Mouse (Mus musculus) kidney, postnatal 0 days (tissue): ENCODE data around the gene Coq9. TPM values are rescaled to one million over a fixed set of nuclear protein-coding genes. Genes with fewer than 3 reads are reported as not detected.

ENCODE experiments used
- ATAC-seq: fragments of 200-750 bp; cut with Nextera tagmentation; replicated peaks from 2 replicates; pipeline ENCODE4 v1.8.0; 2017; ENCODE audit warnings: low read depth, moderate number of reproducible peaks, moderate TSS enrichment, moderate library complexity; ENCODE audit not compliant: low FRiP score
- DNase-seq: peaks from one replicate; pipeline ENCODE4 v3.0.0-alpha.2; 2016; ENCODE audit warnings: low spot score
- H3K27ac ChIP-seq: fragments of 300-500 bp; sonication (generic); 2 replicates; pipeline ENCODE4 v1.5.1; 2014; ENCODE audit warnings: mild to moderate bottlenecking
- H3K27me3 ChIP-seq: fragments of 300-500 bp; sonication (generic); 2 replicates; pipeline ENCODE4 v1.6.1; 2014; ENCODE audit warnings: low read length, mixed read lengths; ENCODE audit not compliant: insufficient read depth
- H3K36me3 ChIP-seq: fragments of 300-500 bp; sonication (generic); 2 replicates; pipeline ENCODE4 v1.6.1; 2014; ENCODE audit warnings: low read length, mixed read lengths; ENCODE audit not compliant: insufficient read depth
- H3K4me1 ChIP-seq: fragments of 300-500 bp; sonication (generic); replicated peaks from 2 replicates; pipeline ENCODE4 v1.6.1; 2014; ENCODE audit warnings: antibody characterized with exemption, low read length, mixed read lengths; ENCODE audit not compliant: insufficient read depth
- H3K4me2 ChIP-seq: fragments of 300-500 bp; sonication (generic); 2 replicates; pipeline ENCODE4 v1.6.1; 2014; ENCODE audit warnings: mild to moderate bottlenecking, low read length, moderate library complexity, mixed read lengths
- H3K4me3 ChIP-seq: fragments of 300-500 bp; sonication (generic); replicated peaks from 2 replicates; pipeline ENCODE4 v1.5.1; 2014; ENCODE audit warnings: low read depth, low read length
- H3K9ac ChIP-seq: fragments of 300-500 bp; sonication (generic); 2 replicates; pipeline ENCODE4 v1.6.1; 2014; ENCODE audit warnings: low read depth, low read length
- H3K9me3 ChIP-seq: fragments of 300-500 bp; sonication (generic); replicated peaks from 2 replicates; pipeline ENCODE4 v1.6.1; 2016; ENCODE audit warnings: low read length, inconsistent platforms, mixed read lengths
- CTCF ChIP-seq: IDR thresholded peaks from 2 replicates; pipeline ENCODE4 v1.5.1; 2016; ENCODE audit warnings: antibody characterized with exemption, low read depth, mild to moderate bottlenecking, moderate library complexity
- WGBS: fragments of 180-500 bp; shearing (Covaris S2); extraction: QIAGEN DNeasy Blood & Tissue Kit; methylation state at CpG from one replicate; pipeline ENCODE4 v1.1.7; 2014; 5-methylcytosine and 5-hydroxymethylcytosine counted together
- polyA plus RNA-seq: library from polyadenylated mRNA; unstranded; fragments of >200 nt; fragmentation: Nextera tagmentation; extraction: Ambion mirVana; gene quantifications from 2 replicates; pipeline ENCODE4 v1.2.1, GENCODE M21; 2015

Coq9 gene
- polyA plus RNA-seq, 1 experiment from 2014 or later, result 101 TPM

- no peaks in the 10 kb centered on the region for H3K27me3 ChIP-seq
- 75% methylated on average over 6 of the region's 6 CpGs for WGBS
- ATAC-seq, result no peak
- H3K9ac ChIP-seq, result no peak overlapping the region
- no peak for TF ChIP-seq CTCF
- no peak overlapping the region for H3K4me3 ChIP-seq
- no peak overlapping the region for H3K4me2 ChIP-seq
- H3K27ac ChIP-seq, result no peak overlapping the region
- no peak for DNase-seq
- no peaks in the 10 kb centered on the region for H3K36me3 ChIP-seq
- H3K4me1 ChIP-seq, result no peaks in the 10 kb centered on the region; the same call in 1 of the 2 replicates
- no peaks in the 10 kb centered on the region for H3K9me3 ChIP-seq
These were observed 29.7 kb upstream of the Coq9 start for GRCm38 (mm10) chr8:94808372-94808771.

DNA sequence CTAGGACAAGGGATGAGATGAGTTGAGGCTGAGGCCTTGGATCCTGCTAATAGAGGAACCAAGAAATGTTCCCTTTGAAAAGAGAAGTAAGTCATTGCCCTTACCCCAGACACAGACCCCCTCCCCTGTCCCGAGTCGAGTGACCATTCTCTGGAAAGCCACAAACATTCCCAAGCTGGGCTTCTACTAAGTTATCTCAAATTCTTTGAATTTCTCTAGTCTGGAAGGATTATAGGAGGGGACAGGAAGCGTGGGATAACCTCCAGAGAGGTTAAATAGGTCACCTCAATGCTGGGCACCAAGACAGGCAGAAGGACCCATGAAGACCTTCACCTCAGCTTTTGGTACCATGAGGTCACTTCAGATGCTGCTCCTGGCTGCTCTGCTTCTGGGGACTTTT, 28.0 kb upstream of the Coq9 start, which contains the start of gene Ccl17:
TSS of gene Ccl17 (plus strand) at position 301 of the 400 bp plus-strand sequence.
- Histone ChIP-seq H3K4me3 (no peak within 1 kb of the TSS), H3K36me3 (no peaks in the 10 kb centered on the region), H3K27me3 (no peaks in the 10 kb centered on the region), H3K4me2 (no peak within 1 kb of the TSS), H3K9me3 (no peaks in the 10 kb centered on the region), H3K9ac (no peak within 1 kb of the TSS), H3K4me1 (no peaks in the 10 kb centered on the region; the same call in 1 of the 2 replicates), H3K27ac (no peak within 1 kb of the TSS)
- DNase-seq (no peak), ATAC-seq (no peak)
- 36% methylated on average over 3 of the region's 3 CpGs for WGBS
- TF ChIP-seq CTCF, result no peak

DNA sequence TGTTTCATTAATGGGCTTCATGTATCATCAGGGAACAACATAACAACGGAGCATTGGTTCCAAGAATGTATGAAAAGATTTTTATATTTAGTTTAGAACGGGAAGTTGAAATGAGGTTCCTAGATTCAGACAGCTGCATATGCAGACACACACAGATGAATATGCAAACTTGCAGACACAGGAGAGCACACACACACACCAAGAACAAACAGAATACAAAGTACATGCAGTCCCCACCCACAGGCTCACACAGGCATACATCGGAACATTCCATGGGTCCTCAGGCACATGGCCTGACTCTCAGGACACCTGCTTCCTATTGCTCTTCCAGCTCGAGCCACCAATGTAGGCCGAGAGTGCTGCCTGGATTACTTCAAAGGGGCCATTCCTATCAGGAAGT, 27.3 kb upstream of the Coq9 start:
- Histone ChIP-seq H3K4me2 (no peak overlapping the region), H3K4me1 (no peaks in the 10 kb centered on the region; the same call in 1 of the 2 replicates), H3K27me3 (no peaks in the 10 kb centered on the region), H3K4me3 (no peak overlapping the region), H3K36me3 (no peaks in the 10 kb centered on the region), H3K9ac (no peak overlapping the region), H3K27ac (no peak overlapping the region), H3K9me3 (no peaks in the 10 kb centered on the region)
- no peak for TF ChIP-seq CTCF
- no peak for DNase-seq
- WGBS, result 73% methylated on average over 5 of the region's 5 CpGs
- ATAC-seq, result no peak

GRCm38 (mm10) chr8:94811654-94812053, 26.5 kb upstream of the Coq9 start:
- Histone ChIP-seq H3K27ac (no peak overlapping the region), H3K4me2 (no peak overlapping the region), H3K4me3 (no peak overlapping the region), H3K36me3 (no peaks in the 10 kb centered on the region), H3K9me3 (no peaks in the 10 kb centered on the region), H3K27me3 (no peaks in the 10 kb centered on the region), H3K9ac (no peak overlapping the region), H3K4me1 (no peaks in the 10 kb centered on the region; the same call in 1 of the 2 replicates)
- 67% methylated on average over 6 of the region's 6 CpGs for WGBS
- no peak for ATAC-seq
- no peak for TF ChIP-seq CTCF
- DNase-seq, result no peak

GRCm38 (mm10) chr8:94812645-94813098, 25.4 kb upstream of the Coq9 start:
- H3K9me3 ChIP-seq, result no peaks in the 10 kb centered on the region
- peak; percentile 84 for TF ChIP-seq CTCF
- no peak overlapping the region for H3K4me3 ChIP-seq
- ATAC-seq (peak; percentile 40; the same call in 1 of the 2 replicates), DNase-seq (peak; percentile 92)
- no peaks in the 10 kb centered on the region for H3K27me3 ChIP-seq
- 29% methylated on average over 6 of the region's 6 CpGs for WGBS
- no peaks in the 10 kb centered on the region for H3K36me3 ChIP-seq
- H3K27ac ChIP-seq, result no peak overlapping the region
- H3K4me2 ChIP-seq, result no peak overlapping the region
- H3K4me1 ChIP-seq, result no peaks in the 10 kb centered on the region
- no peak overlapping the region for H3K9ac ChIP-seq

GRCm38 (mm10) chr8:94814556-94814955, 23.6 kb upstream of the Coq9 start:
- H3K4me2 ChIP-seq, result no peak overlapping the region
- DNase-seq, result peak; percentile 62
- no peaks in the 10 kb centered on the region for H3K9me3 ChIP-seq
- 6% methylated on average over 1 of the region's 1 CpGs for WGBS
- H3K27me3 ChIP-seq, result no peaks in the 10 kb centered on the region
- 0 out of 2 replicates have a peak, but pooled peaks have one; percentile 34 for ATAC-seq
- no peaks in the 10 kb centered on the region for H3K4me1 ChIP-seq
- H3K27ac ChIP-seq, result no peak overlapping the region
- TF ChIP-seq CTCF, result peak; percentile 76
- H3K9ac ChIP-seq, result no peak overlapping the region
- no peak overlapping the region for H3K4me3 ChIP-seq
- no peaks in the 10 kb centered on the region for H3K36me3 ChIP-seq

- H3K9ac ChIP-seq, result no peak overlapping the region
- H3K4me1 ChIP-seq, result no peaks in the 10 kb centered on the region
- TF ChIP-seq CTCF, result no peak
- DNase-seq (no peak), ATAC-seq (no peak)
- H3K36me3 ChIP-seq, result no peaks in the 10 kb centered on the region
- no peak overlapping the region for H3K27ac ChIP-seq
- H3K4me3 ChIP-seq, result no peak overlapping the region
- no peaks in the 10 kb centered on the region for H3K9me3 ChIP-seq
- WGBS, result 89% methylated on average over 11 of the region's 11 CpGs
- no peak overlapping the region for H3K4me2 ChIP-seq
- H3K27me3 ChIP-seq, result no peaks in the 10 kb centered on the region
These were observed 20.2 kb upstream of the Coq9 start for GRCm38 (mm10) chr8:94817933-94818332.
